8 mouse cellular contexts compared by ENCODE assay signal in the genomic region with DNA sequence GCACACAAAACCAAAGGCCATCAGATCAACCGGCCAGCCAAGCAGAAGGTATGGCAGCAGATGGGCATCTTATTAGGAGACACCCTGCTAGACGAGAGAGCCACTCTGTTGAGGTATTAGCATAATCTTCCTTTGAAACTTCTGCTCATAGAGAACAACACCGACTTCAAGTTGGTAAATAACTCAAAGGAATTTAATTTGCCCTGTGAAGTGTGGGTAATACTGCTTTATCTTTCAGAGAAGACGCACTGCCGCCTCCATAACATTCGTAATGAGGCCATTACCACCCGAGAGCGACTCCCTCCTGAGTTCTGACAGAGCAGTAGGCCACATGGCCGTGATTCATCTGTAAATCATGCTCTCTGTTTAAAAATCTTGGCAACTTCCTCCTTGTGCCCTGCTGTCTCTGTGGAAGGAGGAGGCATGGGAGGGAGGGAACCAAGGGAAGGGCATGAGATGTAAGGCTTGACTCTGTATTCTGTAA.
DNase-seq lines count a peak whose midpoint lies in the region; ATAC-seq and TF ChIP-seq lines count a peak whose summit lies in the region.

No protein-coding gene starts in this region.

- ATAC-seq in midbrain, embryonic 11.5 days (ENCODE audit: low FRiP score) = no peak
- peak; percentile 78 for ATAC-seq in forebrain, postnatal 0 days

- H3K9me3 ChIP-seq in midbrain, embryonic 10.5 days (replicated peaks) = no peaks in the 10 kb centered on the region; the same call in 1 of the 2 replicates
- H3K9me3 ChIP-seq in midbrain, embryonic 11.5 days (ENCODE audit: control insufficient read depth, low read length) = no peaks in the 10 kb centered on the region
- no peaks in the 10 kb centered on the region for H3K9me3 ChIP-seq in forebrain, postnatal 0 days (ENCODE audit: low read length)

- 0 out of 2 replicates have a peak overlapping the region, but pooled peaks have one; percentile 17 for H3K27ac ChIP-seq in midbrain, embryonic 10.5 days (replicated peaks)
- H3K27ac ChIP-seq in midbrain, embryonic 11.5 days (ENCODE audit: low read depth, low read length) = no peak overlapping the region
- H3K27ac ChIP-seq in forebrain, postnatal 0 days (ENCODE audit: low read depth, low read length) = 0 out of 2 replicates have a peak overlapping the region, but pooled peaks have one; percentile 11
- peak overlapping the region; percentile 43; the same call in 1 of the 2 replicates for H3K27ac ChIP-seq in small intestine, adult 2 months (ENCODE audit: insufficient read depth, low read depth, low read length)

- peaks cover 29% of the 10 kb centered on the region for H3K4me1 ChIP-seq in midbrain, embryonic 10.5 days
- H3K4me1 ChIP-seq in midbrain, embryonic 11.5 days (ENCODE audit: control insufficient read depth, insufficient read depth, low read length) = no peaks in the 10 kb centered on the region; the same call in 1 of the 2 replicates
- peaks cover 6% of the 10 kb centered on the region; the same call in 1 of the 2 replicates for H3K4me1 ChIP-seq in forebrain, postnatal 0 days (ENCODE audit: insufficient read depth)
- peaks cover 24% of the 10 kb centered on the region; the same call in 1 of the 2 replicates for H3K4me1 ChIP-seq in small intestine, adult 2 months (ENCODE audit: control insufficient read depth, insufficient read depth, insufficient read length, low read length)

- no peak overlapping the region for H3K9ac ChIP-seq in midbrain, embryonic 11.5 days (ENCODE audit: low read length)
- H3K9ac ChIP-seq in forebrain, postnatal 0 days = no peak overlapping the region

- TF ChIP-seq POLR2A in small intestine, adult 2 months (IDR thresholded peaks at IDR 0.05; ENCODE audit: low read depth, low read length) = no peak

- 0 out of 2 replicates have a peak, but pooled peaks cover 1% of the 10 kb centered on the region for H3K27me3 ChIP-seq in midbrain, embryonic 10.5 days (ENCODE audit: low read depth, poor library complexity, severe bottlenecking)
- no peaks in the 10 kb centered on the region for H3K27me3 ChIP-seq in midbrain, embryonic 11.5 days (ENCODE audit: control insufficient read depth, insufficient read depth, low read length)
- H3K27me3 ChIP-seq in forebrain, postnatal 0 days (ENCODE audit: insufficient read depth, low read length) = no peaks in the 10 kb centered on the region
- H3K27me3 ChIP-seq in small intestine, adult 2 months (ENCODE audit: control insufficient read depth, insufficient read depth, low read length) = no peaks in the 10 kb centered on the region

- 0 out of 2 replicates have a peak, but pooled peaks have one; percentile 4 for TF ChIP-seq CTCF in forebrain, postnatal 0 days (IDR thresholded peaks at IDR 0.05; ENCODE audit: low read depth)
- TF ChIP-seq CTCF in small intestine, adult 2 months (IDR thresholded peaks at IDR 0.05; ENCODE audit: extremely low read depth, insufficient read length, insufficient replicate concordance, low read depth, low read length) = no peak

- no peak overlapping the region for H3K4me3 ChIP-seq in midbrain, embryonic 10.5 days
- H3K4me3 ChIP-seq in midbrain, embryonic 11.5 days (ENCODE audit: low read depth, low read length) = no peak overlapping the region
- no peak overlapping the region for H3K4me3 ChIP-seq in forebrain, postnatal 0 days (ENCODE audit: low read depth, low read length)
- no peak overlapping the region for H3K4me3 ChIP-seq in small intestine, adult 2 months (ENCODE audit: low read depth, low read length)

- peak; percentile 46 to 77 for DNase-seq in adrenal gland, adult (ENCODE audit: inconsistent age in 2 of 2, low spot score in 1 of 2)
- DNase-seq in adrenal gland, postnatal 4 days (ENCODE audit: low spot score in 2 of 2) = no peak
- no peak for DNase-seq in midbrain, embryonic 10.5 days (ENCODE audit: low spot score)
- DNase-seq in midbrain, embryonic 11.5 days (ENCODE audit: low spot score, missing footprints) = no peak
- peak; percentile 67 for DNase-seq in forebrain, postnatal 0 days
- DNase-seq in urinary bladder, postnatal 25 days (ENCODE audit: low spot score) = no peak
- no peak for DNase-seq in embryo, embryonic 10.5 days (ENCODE audit: low spot score)

- no peak overlapping the region for H3K4me2 ChIP-seq in midbrain, embryonic 11.5 days
- H3K4me2 ChIP-seq in forebrain, postnatal 0 days (ENCODE audit: low read depth) = no peak overlapping the region

- WGBS in midbrain, embryonic 10.5 days = 73% methylated on average over 9 of the region's 9 CpGs
- WGBS in midbrain, embryonic 11.5 days = 57% methylated on average over 9 of the region's 9 CpGs
- 15% methylated on average over 9 of the region's 9 CpGs for WGBS in forebrain, postnatal 0 days
- WGBS in small intestine, adult 2 months = 30% methylated on average over 9 of the region's 9 CpGs

- H3K36me3 ChIP-seq in midbrain, embryonic 10.5 days = no peaks in the 10 kb centered on the region
- no peaks in the 10 kb centered on the region for H3K36me3 ChIP-seq in midbrain, embryonic 11.5 days (ENCODE audit: control insufficient read depth, insufficient read depth, low read length)
- H3K36me3 ChIP-seq in forebrain, postnatal 0 days (ENCODE audit: insufficient read depth) = no peaks in the 10 kb centered on the region
- H3K36me3 ChIP-seq in small intestine, adult 2 months (ENCODE audit: control insufficient read depth, insufficient read depth, low read length) = no peaks in the 10 kb centered on the region

Comparison
In these comparisons a context has a peak if more than half of its experiments do, and no peak if none do; other contexts are left out.
1. DNase-seq: peak in adrenal gland, adult (2 of 2) and forebrain, postnatal 0 days (single experiment); none in adrenal gland, postnatal 4 days (0 of 2), midbrain, embryonic 10.5 days (single experiment), midbrain, embryonic 11.5 days (single experiment), urinary bladder, postnatal 25 days (single experiment) and embryo, embryonic 10.5 days (single experiment).